Mouse (Mus musculus) adrenal gland, postnatal 4 days (tissue): ENCODE results near the gene Galnt13. TPM values are rescaled to one million over a fixed set of nuclear protein-coding genes. Genes with fewer than 3 reads are reported as not detected.
"Not testable (repeated sequence)": the region's sequence is repeated elsewhere in the genome, so short reads cannot be mapped to it uniquely, and the experiment has no call there.

Experiments
- DNase-seq, 2 experiments: peaks; one replicate each; pipeline ENCODE4 v3.0.0; 2021 to 2022; ENCODE audit warnings: low spot score in 2 of 2, mixed read lengths in 2 of 2
- total RNA-seq, 2 experiments: library from RNA; stranded (reverse); gene quantifications; 2 replicates each; pipeline ENCODE4 v1.2.3; 2021

The Galnt13 gene
- total RNA-seq, 2 experiments from 2014 or later = 0.93 to 1.1 TPM

- DNase-seq = no peak
Observed at GRCm38 (mm10) chr2:54915088-54915670, 479.1 kb downstream of the Galnt13 start.

- DNase-seq = no peak
Observed at GRCm38 (mm10) chr2:54936369-54936768, 500.3 kb downstream of the Galnt13 start.

GRCm38 (mm10) chr2:54937306-54937705, 501.2 kb downstream of the Galnt13 start:
- DNase-seq = no peak

- no peak for DNase-seq
Observed at GRCm38 (mm10) chr2:54938075-54938474, 502.0 kb downstream of the Galnt13 start.

GRCm38 (mm10) chr2:54943386-54943785, 507.3 kb downstream of the Galnt13 start:
- DNase-seq = no peak

GRCm38 (mm10) chr2:54983839-54984238, 547.7 kb downstream of the Galnt13 start:
- DNase-seq = no peak

- not testable (repeated sequence) for DNase-seq
Observed at GRCm38 (mm10) chr2:55022539-55022938, 586.4 kb downstream of the Galnt13 start.

- DNase-seq = no peak
Observed at GRCm38 (mm10) chr2:55034610-55035009, 598.5 kb downstream of the Galnt13 start.

- no peak for DNase-seq
Observed at GRCm38 (mm10) chr2:55065469-55066315, 629.6 kb downstream of the Galnt13 start.

GRCm38 (mm10) chr2:55085580-55085979, 649.5 kb downstream of the Galnt13 start:
- no peak for DNase-seq

- DNase-seq = no peak
Observed at GRCm38 (mm10) chr2:55088034-55088433, 651.9 kb downstream of the Galnt13 start.

- no peak for DNase-seq
Observed at GRCm38 (mm10) chr2:55090332-55090731, 654.2 kb downstream of the Galnt13 start.

GRCm38 (mm10) chr2:55091495-55091894, 655.4 kb downstream of the Galnt13 start:
- no peak for DNase-seq

GRCm38 (mm10) chr2:55099100-55099499, 663.0 kb downstream of the Galnt13 start:
- no peak for DNase-seq

GRCm38 (mm10) chr2:55101279-55101678, 665.2 kb downstream of the Galnt13 start:
- no peak for DNase-seq

- DNase-seq = no peak
Observed at GRCm38 (mm10) chr2:55103521-55103920, 667.4 kb downstream of the Galnt13 start.

- DNase-seq = no peak
Observed at GRCm38 (mm10) chr2:55107828-55108227, 671.7 kb downstream of the Galnt13 start.

- DNase-seq = no peak
Observed at GRCm38 (mm10) chr2:55153089-55153488, 717.0 kb downstream of the Galnt13 start.

GRCm38 (mm10) chr2:55164781-55165180, 728.7 kb downstream of the Galnt13 start:
- DNase-seq = no peak
